10 mouse cellular contexts compared by ENCODE assay signal in the genomic region with DNA sequence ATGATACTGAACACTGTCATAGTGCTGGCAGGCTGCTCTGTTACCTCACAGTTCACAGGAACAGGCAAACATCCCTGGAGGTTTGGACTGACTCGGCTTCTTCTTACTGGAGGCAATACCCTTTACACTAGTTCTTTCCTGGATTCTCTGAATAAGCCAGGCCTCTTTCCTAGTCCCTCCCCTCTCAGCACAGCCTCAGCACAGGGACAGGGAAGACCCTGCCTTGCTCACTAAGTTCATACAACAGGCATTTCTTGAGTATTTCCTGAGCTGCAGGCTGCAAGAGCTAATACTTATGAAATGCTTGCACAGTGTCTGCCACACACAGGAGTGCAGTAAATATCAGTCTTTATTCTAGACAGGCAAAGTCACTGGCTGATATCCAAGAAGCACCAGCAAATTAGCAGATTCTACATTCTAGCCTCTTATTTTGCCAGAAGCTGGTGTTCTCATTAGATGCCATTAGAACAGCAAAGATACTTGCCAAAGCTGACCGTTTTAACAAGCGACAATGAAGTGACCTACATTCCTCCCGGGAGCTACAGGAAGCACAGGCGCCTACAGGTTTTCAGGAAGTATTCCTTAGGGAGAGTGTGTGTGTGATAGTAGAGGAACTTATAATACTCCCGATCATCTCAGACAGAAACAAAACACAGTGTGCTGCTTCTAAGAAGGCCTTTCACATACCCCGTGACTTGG.
DNase-seq lines count a peak whose midpoint lies in the region; ATAC-seq and TF ChIP-seq lines count a peak whose summit lies in the region.
"Had no signal": no experiment of that assay in that cellular context is flagged by ENCODE, and none has a peak within 500 bp of the region (broad histone marks: within the 10 kb centered on the region; RNA-seq: fewer than 3 reads in every experiment).

No protein-coding gene starts in this region.

- no peak overlapping the region for H3K4me2 ChIP-seq in liver, embryonic 11.5 days

- WGBS in kidney, adult 2 months: 37% methylated on average over 7 of the region's 7 CpGs
- WGBS in liver, embryonic 11.5 days: 60% methylated on average over 7 of the region's 7 CpGs

- H3K4me3 ChIP-seq in kidney, adult 2 months (ENCODE audit: insufficient read depth, low read depth, low read length): no peak overlapping the region
- H3K4me3 ChIP-seq in liver, embryonic 11.5 days (ENCODE audit: low read depth, low read length): no peak overlapping the region

- H3K9me3 ChIP-seq in liver, embryonic 11.5 days (ENCODE audit: control insufficient read depth, low read length): no peaks in the 10 kb centered on the region

- no peaks in the 10 kb centered on the region for H3K4me1 ChIP-seq in kidney, adult 2 months (ENCODE audit: control insufficient read depth, insufficient read depth, low read length)
- peaks cover 5% of the 10 kb centered on the region; the same call in 1 of the 2 replicates for H3K4me1 ChIP-seq in liver, embryonic 11.5 days (replicated peaks; ENCODE audit: control insufficient read depth, insufficient read depth, low read length)

- no peak for TF ChIP-seq CTCF in kidney, adult 2 months (conservative IDR thresholded peaks at IDR 0.05; ENCODE audit: insufficient read depth, insufficient read length, low read depth, low read length)

- no peak overlapping the region for H3K9ac ChIP-seq in liver, embryonic 11.5 days (ENCODE audit: low read depth, low read length)

- no peak overlapping the region for H3K27ac ChIP-seq in kidney, adult 2 months (ENCODE audit: insufficient read depth, low read depth, low read length)
- no peak overlapping the region for H3K27ac ChIP-seq in liver, embryonic 11.5 days (ENCODE audit: low read depth, low read length)
- H3K27ac ChIP-seq: macrophage had no signal

- peak; percentile 13 to 49 for DNase-seq in adrenal gland, adult (ENCODE audit: inconsistent age in 2 of 2, low spot score in 1 of 2)
- no peak for DNase-seq in adrenal gland, postnatal 25 days
- DNase-seq in kidney, adult 2 months: peak; percentile 41
- no peak for DNase-seq in kidney, adult 8-10 months
- DNase-seq in cerebellum, adult 9-11 months: peak; percentile 52
- DNase-seq in left cerebral cortex, adult 9 months (ENCODE audit: low spot score in 2 of 2): peak; percentile 35 to 46
- DNase-seq in liver, embryonic 11.5 days (ENCODE audit: low spot score): no peak
- DNase-seq in urinary bladder, adult 2 months (ENCODE audit: low spot score): no peak
- DNase-seq: gastrocnemius, postnatal 36 days had no signal

- no peak for TF ChIP-seq POLR2A in kidney, adult 2 months (IDR thresholded peaks at IDR 0.05; ENCODE audit: low read depth, low read length)

- no peaks in the 10 kb centered on the region for H3K36me3 ChIP-seq in kidney, adult 2 months (ENCODE audit: control insufficient read depth, insufficient read depth, low read length)
- H3K36me3 ChIP-seq in liver, embryonic 11.5 days (ENCODE audit: control insufficient read depth, insufficient read depth, low read length): no peaks in the 10 kb centered on the region

- no peak for ATAC-seq in liver, embryonic 11.5 days (replicated peaks; ENCODE audit: low FRiP score)

- no peaks in the 10 kb centered on the region for H3K27me3 ChIP-seq in kidney, adult 2 months (replicated peaks; ENCODE audit: control insufficient read depth, insufficient read depth, low read length)
- no peaks in the 10 kb centered on the region for H3K27me3 ChIP-seq in liver, embryonic 11.5 days (replicated peaks; ENCODE audit: control insufficient read depth, insufficient read depth, low read length)

Comparison
In these comparisons a context has a peak if more than half of its experiments do, and no peak if none do; other contexts are left out.
1. DNase-seq: peak in adrenal gland, adult (2 of 2), kidney, adult 2 months (single experiment), cerebellum, adult 9-11 months (single experiment) and left cerebral cortex, adult 9 months (2 of 2); none in adrenal gland, postnatal 25 days (single experiment), kidney, adult 8-10 months (0 of 2), liver, embryonic 11.5 days (single experiment) and urinary bladder, adult 2 months (single experiment).